Mouse (Mus musculus) neural tube, embryonic 13.5 days (tissue): ENCODE data around the gene C1qtnf7. TPM values are rescaled to one million over a fixed set of nuclear protein-coding genes. Genes with fewer than 3 reads are reported as not detected.

Source experiments
- ATAC-seq: fragments of 200-750 bp; cut with Nextera tagmentation; 2 replicates; pipeline ENCODE4 v1.8.0; 2017; ENCODE audit warnings: low read depth, mild to moderate bottlenecking, moderate TSS enrichment, moderate library complexity
- H3K27ac ChIP-seq: fragments of 300-500 bp; sonication (generic); replicated peaks from 2 replicates; pipeline ENCODE4 v1.5.1; 2015; ENCODE audit warnings: moderate library complexity, mild to moderate bottlenecking, inconsistent platforms
- H3K27me3 ChIP-seq: fragments of 300-500 bp; sonication (generic); 2 replicates; pipeline ENCODE4 v1.6.1; 2015; ENCODE audit warnings: mild to moderate bottlenecking, inconsistent platforms
- H3K36me3 ChIP-seq: fragments of 300-500 bp; sonication (generic); 2 replicates; pipeline ENCODE4 v1.6.1; 2015; ENCODE audit warnings: mild to moderate bottlenecking, inconsistent platforms
- H3K4me1 ChIP-seq: fragments of 300-500 bp; sonication (generic); replicated peaks from 2 replicates; pipeline ENCODE4 v1.6.1; 2015; ENCODE audit warnings: inconsistent platforms
- H3K4me2 ChIP-seq: fragments of 300-500 bp; sonication (generic); 2 replicates; pipeline ENCODE4 v1.6.1; 2015; ENCODE audit warnings: inconsistent platforms, mild to moderate bottlenecking, moderate library complexity
- H3K4me3 ChIP-seq: fragments of 300-500 bp; sonication (generic); 2 replicates; pipeline ENCODE4 v1.5.1; 2015; ENCODE audit warnings: mild to moderate bottlenecking, inconsistent platforms
- H3K9ac ChIP-seq: fragments of 300-500 bp; sonication (generic); 2 replicates; pipeline ENCODE4 v1.6.1; 2015; ENCODE audit warnings: moderate library complexity, mild to moderate bottlenecking, inconsistent platforms
- H3K9me3 ChIP-seq: fragments of 300-500 bp; sonication (generic); 2 replicates; pipeline ENCODE4 v1.6.1; 2016; ENCODE audit warnings: inconsistent platforms
- WGBS: fragments of 180-500 bp; shearing (Covaris S2); methylation state at CpG from one replicate; pipeline ENCODE4 v1.1.7; 2015; 5-methylcytosine and 5-hydroxymethylcytosine counted together
- polyA plus RNA-seq: library from polyadenylated mRNA; unstranded; fragments of >200 nt; fragmentation: Nextera tagmentation; extraction: Ambion mirVana; gene quantifications from 2 replicates; pipeline ENCODE4 v1.2.1, GENCODE M21; 2015

Gene C1qtnf7
- polyA plus RNA-seq, result 1.2 and 1.6 TPM in 2 replicates

- Histone ChIP-seq H3K4me3 (no peak within 1 kb of the TSS), H3K4me1 (no peaks in the 10 kb centered on the region), H3K9me3 (no peaks in the 10 kb centered on the region), H3K4me2 (no peak within 1 kb of the TSS), H3K27me3 (no peaks in the 10 kb centered on the region), H3K9ac (no peak within 1 kb of the TSS), H3K36me3 (no peaks in the 10 kb centered on the region), H3K27ac (no peak within 1 kb of the TSS)
- ATAC-seq, result no peak
- WGBS, result 67% methylated on average over 15 of the region's 15 CpGs
Measured at GRCm38 (mm10) chr5:43515401-43515976, at the start of gene C1qtnf7. Gene C1qtnf7 (plus strand): TSS chr5:43515538.

- Histone ChIP-seq H3K9me3 (no peaks in the 10 kb centered on the region), H3K4me3 (no peak overlapping the region)
- no peak for ATAC-seq
Measured at GRCm38 (mm10) chr5:43466762-43467161, 48.6 kb upstream of the C1qtnf7 start.

GRCm38 (mm10) chr5:43467214-43467613, 48.1 kb upstream of the C1qtnf7 start:
- H3K27ac ChIP-seq, result no peak overlapping the region
- ATAC-seq, result no peak
- no peaks in the 10 kb centered on the region for H3K9me3 ChIP-seq
- H3K4me1 ChIP-seq, result no peaks in the 10 kb centered on the region
- no peak overlapping the region for H3K9ac ChIP-seq
- 72% methylated on average over 3 of the region's 3 CpGs for WGBS
- H3K4me3 ChIP-seq, result no peak overlapping the region
- H3K4me2 ChIP-seq, result no peak overlapping the region
- H3K27me3 ChIP-seq, result no peaks in the 10 kb centered on the region
- no peaks in the 10 kb centered on the region for H3K36me3 ChIP-seq

More at GRCm38 (mm10) chr5:43466762-43467161, 48.6 kb upstream of the C1qtnf7 start:
- H3K27me3 ChIP-seq, result no peaks in the 10 kb centered on the region
- WGBS, result 92% methylated on average over 2 of the region's 2 CpGs
- no peak overlapping the region for H3K4me2 ChIP-seq
- no peaks in the 10 kb centered on the region for H3K36me3 ChIP-seq
- no peak overlapping the region for H3K27ac ChIP-seq
- H3K9ac ChIP-seq, result no peak overlapping the region
- H3K4me1 ChIP-seq, result no peaks in the 10 kb centered on the region

GRCm38 (mm10) chr5:43468937-43469336, 46.4 kb upstream of the C1qtnf7 start:
- Histone ChIP-seq H3K9me3 (no peaks in the 10 kb centered on the region), H3K9ac (no peak overlapping the region), H3K27me3 (no peaks in the 10 kb centered on the region), H3K27ac (no peak overlapping the region), H3K4me3 (no peak overlapping the region), H3K4me2 (no peak overlapping the region), H3K4me1 (no peaks in the 10 kb centered on the region), H3K36me3 (no peaks in the 10 kb centered on the region)
- 75% methylated on average over 10 of the region's 10 CpGs for WGBS
- no peak for ATAC-seq

- H3K9me3 ChIP-seq, result no peaks in the 10 kb centered on the region
- ATAC-seq, result no peak
- no peak overlapping the region for H3K4me3 ChIP-seq
- no peaks in the 10 kb centered on the region for H3K4me1 ChIP-seq
- no peak overlapping the region for H3K4me2 ChIP-seq
- no peak overlapping the region for H3K9ac ChIP-seq
- no peaks in the 10 kb centered on the region for H3K36me3 ChIP-seq
- WGBS, result 81% methylated on average over 5 of the region's 5 CpGs
- no peaks in the 10 kb centered on the region for H3K27me3 ChIP-seq
- H3K27ac ChIP-seq, result no peak overlapping the region
Measured at GRCm38 (mm10) chr5:43477953-43478352, 37.4 kb upstream of the C1qtnf7 start.

- H3K4me1 ChIP-seq, result no peaks in the 10 kb centered on the region
- no peaks in the 10 kb centered on the region for H3K27me3 ChIP-seq
- H3K27ac ChIP-seq, result no peak overlapping the region
- H3K36me3 ChIP-seq, result no peaks in the 10 kb centered on the region
- no peak for ATAC-seq
- no peak overlapping the region for H3K4me3 ChIP-seq
- WGBS, result 64% methylated on average over 3 of the region's 3 CpGs
- no peak overlapping the region for H3K4me2 ChIP-seq
- no peak overlapping the region for H3K9ac ChIP-seq
- H3K9me3 ChIP-seq, result no peaks in the 10 kb centered on the region
Measured at GRCm38 (mm10) chr5:43480046-43480445, 35.3 kb upstream of the C1qtnf7 start.

GRCm38 (mm10) chr5:43480786-43481185, 34.6 kb upstream of the C1qtnf7 start:
- Histone ChIP-seq H3K4me3 (no peak overlapping the region), H3K4me1 (no peaks in the 10 kb centered on the region), H3K9me3 (no peaks in the 10 kb centered on the region), H3K36me3 (no peaks in the 10 kb centered on the region), H3K27me3 (no peaks in the 10 kb centered on the region), H3K9ac (no peak overlapping the region), H3K27ac (no peak overlapping the region), H3K4me2 (no peak overlapping the region)
- WGBS, result 76% methylated on average over 2 of the region's 2 CpGs
- no peak for ATAC-seq

GRCm38 (mm10) chr5:43481824-43482223, 33.5 kb upstream of the C1qtnf7 start:
- WGBS, result 41% methylated on average over 2 of the region's 2 CpGs
- Histone ChIP-seq H3K9me3 (no peaks in the 10 kb centered on the region), H3K4me2 (no peak overlapping the region), H3K4me3 (no peak overlapping the region), H3K27ac (no peak overlapping the region), H3K9ac (no peak overlapping the region), H3K4me1 (no peaks in the 10 kb centered on the region), H3K36me3 (no peaks in the 10 kb centered on the region), H3K27me3 (no peaks in the 10 kb centered on the region)
- no peak for ATAC-seq

GRCm38 (mm10) chr5:43501887-43502286, 13.5 kb upstream of the C1qtnf7 start:
- no peaks in the 10 kb centered on the region for H3K9me3 ChIP-seq
- H3K27me3 ChIP-seq, result no peaks in the 10 kb centered on the region
- H3K4me3 ChIP-seq, result no peak overlapping the region
- H3K9ac ChIP-seq, result no peak overlapping the region
- no peak overlapping the region for H3K4me2 ChIP-seq
- ATAC-seq, result no peak
- 0 out of 2 replicates have a peak, but pooled peaks cover 4% of the 10 kb centered on the region for H3K4me1 ChIP-seq
- no peaks in the 10 kb centered on the region for H3K36me3 ChIP-seq
- no peak overlapping the region for H3K27ac ChIP-seq
- 77% methylated on average over 1 of the region's 1 CpGs for WGBS

- Histone ChIP-seq H3K9ac (no peak overlapping the region), H3K4me1 (0 out of 2 replicates have a peak, but pooled peaks cover 4% of the 10 kb centered on the region), H3K36me3 (no peaks in the 10 kb centered on the region), H3K9me3 (no peaks in the 10 kb centered on the region), H3K27me3 (no peaks in the 10 kb centered on the region), H3K4me3 (no peak overlapping the region), H3K4me2 (no peak overlapping the region), H3K27ac (no peak overlapping the region)
- WGBS, result 62% methylated on average over 2 of the region's 2 CpGs
- ATAC-seq, result no peak
Measured at GRCm38 (mm10) chr5:43504243-43504786, 11.0 kb upstream of the C1qtnf7 start.

GRCm38 (mm10) chr5:43508470-43508869, 6.9 kb upstream of the C1qtnf7 start:
- H3K9me3 ChIP-seq, result no peaks in the 10 kb centered on the region
- H3K36me3 ChIP-seq, result no peaks in the 10 kb centered on the region
- H3K4me1 ChIP-seq, result 0 out of 2 replicates have a peak, but pooled peaks cover 4% of the 10 kb centered on the region
- H3K9ac ChIP-seq, result no peak overlapping the region
- no peak for ATAC-seq
- H3K27me3 ChIP-seq, result no peaks in the 10 kb centered on the region
- H3K4me3 ChIP-seq, result no peak overlapping the region
- WGBS, result 84% methylated on average over 2 of the region's 2 CpGs
- H3K27ac ChIP-seq, result no peak overlapping the region
- no peak overlapping the region for H3K4me2 ChIP-seq

GRCm38 (mm10) chr5:43508892-43509291, 6.4 kb upstream of the C1qtnf7 start:
- Histone ChIP-seq H3K4me1 (0 out of 2 replicates have a peak, but pooled peaks cover 4% of the 10 kb centered on the region), H3K4me3 (no peak overlapping the region), H3K9ac (no peak overlapping the region), H3K27me3 (no peaks in the 10 kb centered on the region), H3K27ac (no peak overlapping the region), H3K9me3 (no peaks in the 10 kb centered on the region), H3K4me2 (no peak overlapping the region), H3K36me3 (no peaks in the 10 kb centered on the region)
- 76% methylated on average over 1 of the region's 1 CpGs for WGBS
- ATAC-seq, result no peak

GRCm38 (mm10) chr5:43511126-43511525, 4.2 kb upstream of the C1qtnf7 start:
- WGBS, result 83% methylated on average over 2 of the region's 2 CpGs
- no peak for ATAC-seq
- H3K4me1 ChIP-seq, result 0 out of 2 replicates have a peak, but pooled peaks cover 4% of the 10 kb centered on the region
- no peak overlapping the region for H3K9ac ChIP-seq
- H3K4me3 ChIP-seq, result no peak overlapping the region
- H3K9me3 ChIP-seq, result no peaks in the 10 kb centered on the region
- no peak overlapping the region for H3K4me2 ChIP-seq
- no peaks in the 10 kb centered on the region for H3K27me3 ChIP-seq
- no peaks in the 10 kb centered on the region for H3K36me3 ChIP-seq
- H3K27ac ChIP-seq, result no peak overlapping the region
